Mouse (Mus musculus): ENCODE data around the gene Avpi1. TPM values are rescaled to one million over a fixed set of nuclear protein-coding genes. Genes with fewer than 3 reads are reported as not detected.

Avpi1 gene
- total RNA-seq, 2 experiments from 2014 or later, result 10.8 to 11.7 TPM

Other genes starting within 250 kb of the Avpi1 start
- gene Rrp12, start 232.9 kb downstream of the Avpi1 start, total RNA-seq (2021), result 10 to 100 TPM; 10.7 to 12.9 TPM
- gene Pgam1, start 217.1 kb downstream of the Avpi1 start, total RNA-seq (2021), result 100 to 1,000 TPM; 115 to 131 TPM
- 10 to 100 TPM; 11.3 to 13.4 TPM for gene Exosc1, start 195.6 kb downstream of the Avpi1 start, total RNA-seq (2021)
- 10 to 100 TPM; 19.9 to 20.9 TPM for gene Zdhhc16, start 195.6 kb downstream of the Avpi1 start, total RNA-seq (2021)
- gene Mms19, start 147.9 kb downstream of the Avpi1 start, total RNA-seq (2021), result 10 to 100 TPM; 16.7 to 21.2 TPM
- 10 to 100 TPM; 25.9 to 28.0 TPM for gene Ubtd1, start 147.3 kb downstream of the Avpi1 start, total RNA-seq (2021)
- gene Ankrd2, start 93.1 kb downstream of the Avpi1 start, total RNA-seq (2021), result not detected
- 1 to 10 TPM; 1.4 to 2.3 TPM for gene Hoga1, start 83.4 kb downstream of the Avpi1 start, total RNA-seq (2021)
- under 1 TPM in 1 of 2 experiments, not detected in 1; 0.32 TPM for gene 4933411K16Rik, start 76.8 kb downstream of the Avpi1 start, total RNA-seq (2021)
- gene Morn4, start 42.7 kb downstream of the Avpi1 start, total RNA-seq (2021), result 1 to 10 TPM; 4.5 to 5.3 TPM
- gene Pi4k2a, start 38.6 kb downstream of the Avpi1 start, total RNA-seq (2021), result 10 to 100 TPM; 17.2 to 20.6 TPM
- gene Marveld1, start 18.3 kb upstream of the Avpi1 start, total RNA-seq (2021), result 10 to 100 TPM; 21.6 to 23.8 TPM
- 10 to 100 TPM; 24.6 to 26.5 TPM for gene Zfyve27, start 34.9 kb upstream of the Avpi1 start, total RNA-seq (2021)
- gene Sfrp5, start 73.2 kb upstream of the Avpi1 start, total RNA-seq (2021), result 1 to 10 TPM; 1.2 to 3.3 TPM
- gene Golga7b, start 118.5 kb upstream of the Avpi1 start, total RNA-seq (2021), result under 1 TPM; 0.49 to 0.50 TPM

Data from heart, postnatal 14 days (tissue).